Mouse (Mus musculus) olfactory bulb, adult 2 months (tissue): ENCODE data around the gene Macc1.

Experiments used
- CTCF ChIP-seq: fragments of 200-500 bp; IDR thresholded peaks from 2 replicates; pipeline ENCODE4 v1.5.1; 2012; ENCODE audit warnings: low read depth, mild to moderate bottlenecking, low read length, moderate library complexity; ENCODE audit not compliant: insufficient read depth
- POLR2A ChIP-seq: fragments of 200-500 bp; IDR thresholded peaks from 2 replicates; pipeline ENCODE4 v1.6.1; 2012; ENCODE audit warnings: mild to moderate bottlenecking, low read depth, low read length, moderate library complexity; ENCODE audit not compliant: insufficient read depth

- TF ChIP-seq POLR2A = no peak
- TF ChIP-seq CTCF = no peak
Measured at GRCm38 (mm10) chr12:119358242-119358515, 44.1 kb downstream of the Macc1 start.
